ENCODE assay signal across 14 mouse cellular contexts in genomic region chr1:188558911-188559310, GRCm38 (mm10).
"Had no signal": no experiment of that assay in that cellular context is flagged by ENCODE, and none has a peak within 500 bp of the region (broad histone marks: within the 10 kb centered on the region; RNA-seq: fewer than 3 reads in every experiment).

No protein-coding gene starts in this region.

- H3K9me3 ChIP-seq: kidney, embryonic 15.5 days; limb, embryonic 15.5 days; liver, embryonic 12.5 days; megakaryocyte, embryonic 14.5 days; stomach, embryonic 15.5 days had no signal

- H3K9ac ChIP-seq: kidney, embryonic 15.5 days; limb, embryonic 15.5 days; liver, embryonic 12.5 days; lung, embryonic 14.5 days; stomach, embryonic 15.5 days had no signal

- H3K4me3 ChIP-seq: kidney, embryonic 15.5 days; limb, embryonic 15.5 days; liver, embryonic 12.5 days; megakaryocyte, embryonic 14.5 days; myocyte; stomach, embryonic 15.5 days had no signal

- H3K4me2 ChIP-seq: kidney, embryonic 15.5 days; limb, embryonic 15.5 days; liver, embryonic 12.5 days; lung, embryonic 14.5 days; stomach, embryonic 15.5 days had no signal

- H3K27me3 ChIP-seq: kidney, embryonic 15.5 days; limb, embryonic 15.5 days; liver, embryonic 12.5 days; stomach, embryonic 15.5 days had no signal

- ATAC-seq: liver, embryonic 12.5 days had no signal

- H3K4me1 ChIP-seq: kidney, embryonic 15.5 days; limb, embryonic 15.5 days; liver, embryonic 12.5 days; stomach, embryonic 15.5 days had no signal

- H3K27ac ChIP-seq: kidney, embryonic 15.5 days; limb, embryonic 15.5 days; liver, embryonic 12.5 days; stomach, embryonic 15.5 days had no signal

- DNase-seq: kidney, adult 2 months; kidney, postnatal 14 days; lung, embryonic 14.5 days; lung, postnatal 10 days; lung, postnatal 4 days; right cerebral cortex, postnatal 14 days; thymus, adult 2 months; thymus, postnatal 25 days had no signal

- H3K36me3 ChIP-seq: kidney, embryonic 15.5 days; limb, embryonic 15.5 days; liver, embryonic 12.5 days; stomach, embryonic 15.5 days had no signal
